Mouse (Mus musculus): ENCODE results near the gene Cntfr.

DNA sequence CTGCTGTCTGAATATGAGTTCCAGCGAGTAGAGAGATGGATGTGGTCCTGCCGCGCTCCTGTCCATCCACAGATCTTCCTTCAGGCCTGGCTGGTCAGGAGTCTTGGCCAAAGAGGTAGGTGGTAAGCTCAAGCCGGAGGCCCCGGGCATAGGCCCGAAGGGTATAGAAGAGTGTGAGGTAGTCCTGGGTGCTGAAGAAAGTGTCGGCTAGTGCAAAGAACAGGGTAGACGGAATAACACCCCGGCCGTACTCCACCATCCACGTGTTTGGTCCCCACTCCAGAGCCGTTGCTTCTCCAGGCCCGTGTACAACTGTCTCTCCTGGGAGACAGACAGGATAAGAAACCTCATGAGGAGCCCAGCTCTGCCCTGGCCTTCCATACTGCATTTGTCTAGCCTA is 42.4 kb upstream of the Cntfr start:
- TF ChIP-seq POLR2A (IDR thresholded peaks at IDR 0.05; ENCODE audit: low read depth, low read length) (no peak), CTCF (IDR thresholded peaks at IDR 0.05; ENCODE audit: extremely low read depth, insufficient read depth, insufficient read length, insufficient replicate concordance) (no peak)
